Mouse (Mus musculus): ENCODE data around the gene Nog. TPM values are rescaled to one million over a fixed set of nuclear protein-coding genes. Genes with fewer than 3 reads are reported as not detected.

The Nog gene
- polyA plus RNA-seq, 1 experiment from 2014 or later: 0.20 TPM

DNA sequence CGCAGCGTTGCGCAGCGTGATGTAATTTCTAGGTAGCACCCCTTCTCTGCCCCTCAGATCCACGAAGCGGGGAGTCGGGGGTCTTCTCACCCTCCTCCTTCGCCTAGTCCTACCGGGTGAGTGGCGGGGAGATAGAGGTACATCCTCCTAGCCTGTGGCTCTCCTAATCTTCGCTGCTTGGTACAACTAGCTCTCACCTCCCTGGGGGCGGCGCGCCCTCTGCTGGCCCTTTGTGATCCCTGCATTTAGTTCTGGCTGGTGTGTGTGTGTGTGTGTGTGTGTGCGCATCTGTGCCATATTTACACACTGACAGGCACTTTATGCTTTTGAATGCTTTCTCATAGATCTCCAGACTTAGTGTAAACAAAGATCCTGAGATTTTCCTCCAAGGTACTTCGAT is 1.3 kb upstream of the Nog start:
- 3% methylated on average over 14 of the region's 16 CpGs for WGBS (ENCODE audit: insufficient replicate concordance)
- Histone ChIP-seq H3K4me1 (0 out of 2 replicates have a peak, but pooled peaks cover 6% of the 10 kb centered on the region), H3K9me3 (replicated peaks) (no peaks in the 10 kb centered on the region), H3K4me2 (peak overlapping the region; percentile 68), H3K36me3 (no peaks in the 10 kb centered on the region), H3K27ac (no peak overlapping the region), H3K27me3 (replicated peaks) (peaks cover 86% of the 10 kb centered on the region), H3K4me3 (peak overlapping the region; percentile 51), H3K9ac (no peak overlapping the region)
- ATAC-seq: 0 out of 2 replicates have a peak, but pooled peaks have one; percentile 55

DNA sequence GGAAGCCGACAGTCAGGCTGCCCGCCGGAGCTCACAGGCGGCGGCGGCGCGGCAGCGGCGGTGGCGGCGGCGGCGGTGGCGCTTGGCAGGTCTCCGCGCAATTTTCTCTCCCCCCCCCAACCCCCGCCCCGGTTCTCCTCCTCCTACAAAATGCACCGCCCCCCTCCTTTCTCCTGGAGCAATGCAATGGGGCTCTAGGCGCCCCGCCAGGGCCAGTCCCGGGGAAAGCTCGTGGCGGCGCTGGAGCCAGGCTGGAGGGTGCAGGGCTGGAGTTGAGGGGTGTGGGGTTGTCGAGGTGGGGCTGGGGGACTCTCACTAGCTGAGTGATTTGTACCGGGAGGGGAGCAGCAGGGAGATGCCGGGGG is 666 bp upstream of the Nog start:
- Histone ChIP-seq H3K4me1 (0 out of 2 replicates have a peak, but pooled peaks cover 6% of the 10 kb centered on the region), H3K36me3 (no peaks in the 10 kb centered on the region), H3K9me3 (replicated peaks) (no peaks in the 10 kb centered on the region), H3K27me3 (replicated peaks) (peaks cover 86% of the 10 kb centered on the region), H3K4me3 (peak overlapping the region; percentile 51), H3K27ac (no peak overlapping the region), H3K4me2 (peak overlapping the region; percentile 68), H3K9ac (no peak overlapping the region)
- 0 out of 2 replicates have a peak, but pooled peaks have one; percentile 42 for ATAC-seq
- under 1% methylated on average over 25 of the region's 29 CpGs for WGBS (ENCODE audit: insufficient replicate concordance)

DNA sequence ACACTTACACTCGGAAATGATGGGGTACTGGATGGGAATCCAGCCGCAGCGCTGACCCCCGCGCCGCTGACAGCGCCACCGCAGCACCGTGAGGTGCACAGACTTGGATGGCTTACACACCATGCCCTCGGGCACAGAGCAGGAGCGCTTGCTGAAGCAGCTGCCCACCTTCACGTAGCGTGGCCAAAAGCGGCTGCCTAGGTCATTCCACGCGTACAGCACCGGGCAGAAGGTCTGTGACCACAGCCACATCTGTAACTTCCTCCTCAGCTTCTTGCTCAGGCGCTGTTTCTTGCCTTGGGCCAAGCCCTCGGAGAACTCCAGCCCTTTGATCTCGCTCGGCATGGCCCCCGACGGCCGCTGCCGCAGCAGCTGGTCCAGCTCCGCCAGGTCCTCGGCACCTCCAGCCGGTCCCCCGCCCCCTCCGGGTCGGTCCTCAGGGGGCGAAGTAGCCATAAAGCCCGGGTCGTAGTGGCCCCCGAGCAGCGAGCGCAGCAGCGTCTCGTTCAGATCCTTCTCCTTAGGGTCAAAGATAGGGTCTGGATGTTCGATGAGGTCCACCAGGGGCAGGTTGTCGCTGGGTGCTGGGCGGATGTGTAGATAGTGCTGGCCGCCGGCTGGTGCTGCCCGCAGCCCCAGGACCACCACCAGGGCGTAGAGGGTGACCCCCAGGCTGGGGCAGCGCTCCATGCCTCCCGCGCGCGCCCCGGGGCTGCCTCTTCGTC is 639 bp downstream of the Nog start:
- H3K9ac ChIP-seq: no peak overlapping the region
- H3K4me2 ChIP-seq: peak overlapping the region; percentile 68
- no peaks in the 10 kb centered on the region for H3K36me3 ChIP-seq
- H3K27me3 ChIP-seq (replicated peaks): peaks cover 86% of the 10 kb centered on the region
- H3K9me3 ChIP-seq (replicated peaks): no peaks in the 10 kb centered on the region
- H3K4me1 ChIP-seq: 0 out of 2 replicates have a peak, but pooled peaks cover 6% of the 10 kb centered on the region
- H3K4me3 ChIP-seq: peak overlapping the region; percentile 51
- no peak for ATAC-seq
- WGBS (ENCODE audit: insufficient replicate concordance): 1% methylated on average over 53 of the region's 53 CpGs
- no peak overlapping the region for H3K27ac ChIP-seq

DNA sequence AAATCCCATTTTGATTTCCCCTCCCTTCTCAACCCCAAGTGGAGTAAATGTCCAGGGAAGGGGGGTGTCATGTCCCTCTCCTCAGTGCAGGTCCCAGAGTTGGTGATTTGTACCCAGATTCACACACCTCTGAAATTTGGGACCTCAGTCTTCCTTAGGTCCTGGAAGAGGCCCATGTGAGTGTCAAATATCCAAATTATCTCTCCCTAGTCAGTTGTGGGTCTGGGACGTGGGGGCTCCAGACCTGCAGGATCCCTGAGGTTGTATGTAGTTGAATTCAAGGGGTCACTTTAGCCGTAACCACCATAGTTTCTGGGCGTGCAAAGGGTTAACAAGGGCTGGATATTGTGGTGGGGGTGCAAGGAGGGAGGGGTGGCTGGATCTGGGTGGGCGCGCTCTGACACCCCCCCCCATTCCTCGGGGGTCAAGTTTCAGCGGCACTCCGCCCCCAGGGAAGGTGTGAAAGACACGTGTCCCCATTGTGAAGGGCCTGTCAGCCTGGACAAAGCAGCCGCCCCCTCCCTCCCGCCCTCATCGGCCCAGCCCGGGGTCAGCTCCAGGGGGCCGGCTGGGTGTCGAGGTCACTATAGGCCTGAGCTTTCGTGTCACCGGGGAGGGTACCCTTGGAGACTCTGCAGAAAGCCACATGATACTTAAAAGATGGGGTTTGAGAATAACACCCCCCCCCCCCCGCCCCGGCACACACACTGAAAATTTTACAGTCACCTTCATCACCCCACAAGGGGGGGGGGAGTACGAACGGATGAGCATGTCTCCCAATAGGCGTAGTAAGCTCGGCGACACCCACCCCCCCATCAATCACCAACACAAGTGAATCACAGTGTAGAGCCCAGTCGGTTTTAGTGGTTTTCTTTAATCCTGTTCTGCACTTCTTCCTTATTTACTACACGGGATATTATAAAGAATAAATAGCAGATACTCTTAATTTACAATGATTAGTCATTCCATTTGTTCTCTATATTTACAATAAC is 2.1 kb downstream of the Nog start:
- no peak overlapping the region for H3K4me2 ChIP-seq
- 0 out of 2 replicates have a peak, but pooled peaks cover 6% of the 10 kb centered on the region for H3K4me1 ChIP-seq
- 2% methylated on average over 25 of the region's 26 CpGs for WGBS (ENCODE audit: insufficient replicate concordance)
- H3K4me3 ChIP-seq: no peak overlapping the region
- no peak for ATAC-seq
- H3K27ac ChIP-seq: no peak overlapping the region
- no peak overlapping the region for H3K9ac ChIP-seq
- no peaks in the 10 kb centered on the region for H3K36me3 ChIP-seq
- no peaks in the 10 kb centered on the region for H3K9me3 ChIP-seq (replicated peaks)
- H3K27me3 ChIP-seq (replicated peaks): peaks cover 91% of the 10 kb centered on the region

DNA sequence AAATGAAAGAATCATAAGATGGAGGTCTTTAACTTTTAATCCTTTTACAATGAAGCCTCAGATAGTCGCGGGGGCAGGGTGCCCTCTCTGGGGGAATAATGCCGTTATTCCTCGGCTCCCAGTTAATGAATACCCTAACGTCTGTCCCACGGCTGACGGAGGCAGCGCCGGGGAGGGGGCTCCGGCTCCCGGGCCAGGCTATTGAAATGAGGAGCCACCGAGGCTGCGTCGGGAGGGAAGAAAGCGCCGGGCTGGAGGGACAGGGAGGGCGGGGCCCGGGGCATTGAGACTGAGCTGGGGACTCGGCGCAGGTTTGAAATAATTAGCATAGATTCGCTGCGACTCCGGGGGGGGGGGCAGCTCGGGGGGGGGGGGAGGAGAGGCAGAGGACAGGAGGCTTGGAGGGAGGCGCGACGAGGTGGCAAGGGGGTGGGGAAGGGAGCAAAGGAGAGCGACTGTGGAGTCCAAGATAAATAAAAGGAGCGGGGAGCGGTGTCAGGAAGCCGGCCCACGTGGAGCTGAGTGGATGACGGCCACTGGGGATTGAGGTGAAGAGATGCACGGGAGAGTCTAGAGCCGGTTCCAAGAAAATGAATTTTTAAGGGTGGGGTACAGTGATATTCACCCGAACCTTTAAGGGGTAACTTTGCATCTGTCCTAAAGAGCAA is 2.9 kb downstream of the Nog start:
- H3K4me1 ChIP-seq: 0 out of 2 replicates have a peak, but pooled peaks cover 6% of the 10 kb centered on the region
- no peaks in the 10 kb centered on the region for H3K9me3 ChIP-seq (replicated peaks)
- WGBS (ENCODE audit: insufficient replicate concordance): 2% methylated on average over 31 of the region's 36 CpGs
- peak overlapping the region; percentile 55 for H3K4me2 ChIP-seq
- H3K36me3 ChIP-seq: no peaks in the 10 kb centered on the region
- no peak for ATAC-seq
- peak overlapping the region; percentile 32 for H3K4me3 ChIP-seq
- H3K27ac ChIP-seq: no peak overlapping the region
- H3K27me3 ChIP-seq (replicated peaks): peaks cover 93% of the 10 kb centered on the region
- H3K9ac ChIP-seq: no peak overlapping the region

DNA sequence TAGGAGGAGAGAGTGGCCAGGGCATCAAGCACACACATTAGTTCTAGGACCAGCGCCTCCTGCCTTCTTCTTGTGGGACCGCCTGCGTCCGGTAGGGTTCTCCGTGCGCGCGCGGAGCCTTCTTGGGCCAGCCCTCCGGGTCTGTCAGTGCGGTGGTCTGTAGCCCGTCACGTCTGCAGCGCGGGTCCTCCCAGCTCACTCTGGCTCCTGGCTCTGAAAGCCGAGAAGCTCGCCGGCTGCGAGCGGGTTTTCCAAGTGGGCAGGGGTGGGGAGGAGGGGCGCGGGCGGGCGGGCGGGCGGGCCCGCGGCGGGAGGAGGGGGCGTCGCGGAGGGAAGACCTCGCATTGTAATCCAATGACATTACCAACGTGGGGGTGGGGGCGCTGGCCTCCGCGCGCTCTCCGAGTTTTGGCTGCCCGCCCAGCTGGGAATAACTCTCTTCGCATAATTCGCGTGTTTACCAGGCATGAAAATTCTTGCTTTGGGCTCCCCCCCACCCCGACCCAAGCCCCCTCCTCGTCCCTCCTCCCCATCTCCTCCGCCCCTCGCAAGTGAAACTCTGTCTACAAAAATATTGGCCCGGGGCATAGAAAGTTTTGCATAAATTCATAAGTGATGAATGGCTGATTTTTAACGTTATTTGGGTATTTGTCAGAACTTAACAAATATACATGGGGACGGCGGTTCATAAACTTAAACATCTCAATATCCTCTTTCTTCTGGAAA is 3.7 kb downstream of the Nog start:
- Histone ChIP-seq H3K4me3 (peak overlapping the region; percentile 31), H3K4me2 (peak overlapping the region; percentile 55), H3K4me1 (0 out of 2 replicates have a peak, but pooled peaks cover 6% of the 10 kb centered on the region), H3K9ac (no peak overlapping the region), H3K9me3 (replicated peaks) (no peaks in the 10 kb centered on the region), H3K27me3 (replicated peaks) (peaks cover 85% of the 10 kb centered on the region), H3K36me3 (no peaks in the 10 kb centered on the region), H3K27ac (no peak overlapping the region)
- no peak for ATAC-seq
- under 1% methylated on average over 41 of the region's 51 CpGs for WGBS (ENCODE audit: insufficient replicate concordance)

DNA sequence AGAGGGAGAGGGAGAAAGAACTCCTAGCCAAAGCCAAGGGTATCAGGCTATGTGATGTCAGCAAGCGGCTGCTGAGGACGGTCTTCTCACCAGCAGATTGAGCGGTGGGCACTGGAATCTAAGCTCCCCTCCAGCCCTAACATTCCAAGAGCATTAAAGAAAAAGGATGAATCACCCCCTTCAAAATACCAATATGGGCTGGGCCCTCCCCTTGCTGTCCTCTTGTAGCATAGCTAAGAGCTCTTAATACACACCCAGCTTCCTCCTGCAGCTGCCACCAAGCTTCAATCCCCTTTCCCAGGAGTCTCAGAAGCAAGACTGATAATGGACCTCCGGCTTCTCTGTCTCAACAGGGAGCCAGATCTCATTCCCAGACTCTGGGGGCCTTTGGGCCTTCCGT is 4.6 kb downstream of the Nog start:
- 30% methylated on average over 5 of the region's 5 CpGs for WGBS (ENCODE audit: insufficient replicate concordance)
- Histone ChIP-seq H3K27me3 (replicated peaks) (peaks cover 75% of the 10 kb centered on the region), H3K9me3 (replicated peaks) (no peaks in the 10 kb centered on the region), H3K4me2 (peak overlapping the region; percentile 55; the same call in 1 of the 2 replicates), H3K27ac (no peak overlapping the region), H3K4me1 (0 out of 2 replicates have a peak, but pooled peaks cover 6% of the 10 kb centered on the region), H3K4me3 (no peak overlapping the region), H3K36me3 (no peaks in the 10 kb centered on the region), H3K9ac (no peak overlapping the region)
- no peak for ATAC-seq

DNA sequence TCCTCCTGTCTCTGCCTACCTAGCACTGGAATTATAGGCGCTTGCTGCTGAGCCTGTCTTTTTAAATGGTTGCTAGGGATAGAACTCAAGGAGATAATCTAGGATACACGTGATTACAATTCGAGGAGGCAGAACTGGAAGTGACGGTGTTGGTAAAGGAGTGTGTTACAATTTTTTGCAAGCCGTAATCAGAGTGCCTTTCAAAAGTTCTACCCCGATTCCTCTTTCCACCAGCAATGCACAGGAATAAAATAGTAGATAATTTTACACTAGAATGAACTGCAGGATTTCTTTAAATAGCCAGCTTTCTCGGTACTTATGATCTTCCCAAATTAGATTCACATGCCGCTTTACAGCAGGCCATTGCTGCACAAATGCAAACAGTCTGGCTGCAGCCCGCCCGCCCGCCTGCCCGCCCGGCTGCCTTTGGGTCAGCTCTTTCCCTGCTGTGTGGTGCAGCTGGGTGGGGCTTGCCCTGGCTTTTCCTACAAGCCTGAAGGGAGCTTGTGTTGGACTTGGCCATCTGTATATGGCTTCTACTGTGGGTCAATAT is 32.2 kb downstream of the Nog start:
- ATAC-seq: no peak
- Histone ChIP-seq H3K9ac (no peak overlapping the region), H3K36me3 (no peaks in the 10 kb centered on the region), H3K27me3 (replicated peaks) (no peaks in the 10 kb centered on the region), H3K27ac (no peak overlapping the region), H3K9me3 (replicated peaks) (no peaks in the 10 kb centered on the region), H3K4me3 (no peak overlapping the region), H3K4me1 (no peaks in the 10 kb centered on the region), H3K4me2 (no peak overlapping the region)
- WGBS (ENCODE audit: insufficient replicate concordance): 78% methylated on average over 13 of the region's 13 CpGs

DNA sequence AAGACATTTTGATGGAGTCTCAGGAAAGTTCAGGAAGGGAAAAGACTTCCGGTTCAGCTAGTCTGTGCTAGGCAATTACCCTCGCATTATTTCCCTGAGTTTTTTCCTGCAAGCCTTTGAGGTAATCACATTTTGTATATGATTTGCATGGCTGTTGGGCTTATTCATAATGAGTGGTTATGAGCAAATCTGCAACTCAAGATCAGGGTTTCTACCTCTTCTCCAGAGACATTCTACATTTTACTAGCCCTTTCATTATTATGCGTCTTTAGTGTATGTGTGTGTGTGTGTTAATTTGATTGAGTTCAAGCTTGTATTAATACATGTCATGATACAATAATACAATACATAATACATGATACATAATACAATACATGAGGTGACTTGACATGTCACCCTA is 34.6 kb downstream of the Nog start:
- no peaks in the 10 kb centered on the region for H3K27me3 ChIP-seq (replicated peaks)
- no peaks in the 10 kb centered on the region for H3K9me3 ChIP-seq (replicated peaks)
- no peak overlapping the region for H3K4me2 ChIP-seq
- no peaks in the 10 kb centered on the region for H3K4me1 ChIP-seq
- no peak overlapping the region for H3K27ac ChIP-seq
- no peak overlapping the region for H3K4me3 ChIP-seq
- 71% methylated on average over 3 of the region's 3 CpGs for WGBS (ENCODE audit: insufficient replicate concordance)
- H3K9ac ChIP-seq: no peak overlapping the region
- ATAC-seq: no peak
- H3K36me3 ChIP-seq: no peaks in the 10 kb centered on the region

DNA sequence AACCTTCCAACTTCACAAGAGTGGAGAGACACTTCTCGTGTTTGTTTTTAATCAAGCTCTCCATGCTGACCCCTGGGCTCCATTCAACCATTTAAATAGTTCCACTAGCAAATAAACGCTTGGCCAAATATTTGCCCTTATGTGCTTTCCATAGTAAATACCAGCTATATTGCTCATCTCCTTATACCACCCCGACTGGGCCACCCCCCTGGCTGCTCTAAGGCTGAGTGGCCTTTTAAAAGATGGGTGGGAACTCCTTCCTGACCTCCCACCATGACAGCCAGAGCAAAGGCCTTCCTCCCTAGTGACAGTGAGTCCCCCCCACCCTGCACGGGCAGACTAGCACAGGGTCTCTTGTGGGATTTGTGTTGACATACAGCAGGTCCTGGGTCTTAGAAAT is 37.1 kb downstream of the Nog start:
- no peak for ATAC-seq
- WGBS (ENCODE audit: insufficient replicate concordance): 44% methylated on average over 4 of the region's 4 CpGs

DNA sequence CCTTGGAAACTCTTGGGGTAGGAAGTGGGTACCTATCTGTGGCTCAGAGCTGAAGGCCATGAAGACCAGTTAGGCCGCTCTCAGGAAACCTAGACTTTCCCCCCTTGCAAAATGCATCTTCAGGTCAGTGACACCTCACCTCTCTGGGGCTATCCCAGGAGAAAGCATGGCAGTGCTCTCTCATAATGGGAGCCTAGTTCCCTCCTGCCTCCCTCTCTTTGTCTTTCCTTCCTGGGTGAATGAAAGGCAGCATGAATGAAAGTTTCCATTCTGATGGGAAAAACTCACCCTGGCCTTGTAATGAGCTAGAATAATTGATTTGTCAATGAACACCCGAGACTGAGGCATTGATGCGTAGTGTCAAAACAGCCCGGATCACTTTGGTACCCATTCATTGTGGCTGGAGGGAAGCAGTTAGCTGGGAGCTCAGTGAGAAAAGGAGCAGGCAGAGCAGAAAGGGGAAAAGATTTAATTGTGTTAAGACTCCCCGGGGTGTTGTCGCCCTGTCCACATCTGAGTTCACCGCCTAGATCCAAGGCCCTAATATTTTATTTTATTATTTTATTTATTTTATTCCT is 42.7 kb downstream of the Nog start:
- WGBS (ENCODE audit: insufficient replicate concordance): 61% methylated on average over 7 of the region's 7 CpGs
- Histone ChIP-seq H3K4me2 (no peak overlapping the region), H3K4me1 (no peaks in the 10 kb centered on the region), H3K27ac (no peak overlapping the region), H3K36me3 (no peaks in the 10 kb centered on the region), H3K9me3 (replicated peaks) (no peaks in the 10 kb centered on the region), H3K27me3 (replicated peaks) (no peaks in the 10 kb centered on the region), H3K9ac (no peak overlapping the region), H3K4me3 (no peak overlapping the region)
- no peak for ATAC-seq

More for the DNA sequence above, 37.1 kb downstream of the Nog start:
- no peaks in the 10 kb centered on the region for H3K27me3 ChIP-seq (replicated peaks)
- H3K4me3 ChIP-seq: no peak overlapping the region
- H3K27ac ChIP-seq: no peak overlapping the region
- H3K9ac ChIP-seq: no peak overlapping the region
- H3K4me1 ChIP-seq: no peaks in the 10 kb centered on the region
- H3K4me2 ChIP-seq: no peak overlapping the region
- no peaks in the 10 kb centered on the region for H3K9me3 ChIP-seq (replicated peaks)
- H3K36me3 ChIP-seq: no peaks in the 10 kb centered on the region
